Mouse (Mus musculus): ENCODE data around the gene Tlr9.

- TF ChIP-seq POLR2A (IDR thresholded peaks at IDR 0.05; ENCODE audit: low read depth, low read length) = no peak
- TF ChIP-seq CTCF (conservative IDR thresholded peaks at IDR 0.05; ENCODE audit: insufficient read depth, insufficient read length, low read depth, low read length) = no peak
These were observed 30.4 kb upstream of the Tlr9 start for GRCm38 (mm10) chr9:106192024-106192423.

All from kidney, adult 2 months (tissue).